Mouse (Mus musculus): Measurements from ENCODE around the gene Brinp1.
"Not testable (repeated sequence)": the region's sequence is repeated elsewhere in the genome, so short reads cannot be mapped to it uniquely, and the experiment has no call there.

Brinp1 gene

DNA sequence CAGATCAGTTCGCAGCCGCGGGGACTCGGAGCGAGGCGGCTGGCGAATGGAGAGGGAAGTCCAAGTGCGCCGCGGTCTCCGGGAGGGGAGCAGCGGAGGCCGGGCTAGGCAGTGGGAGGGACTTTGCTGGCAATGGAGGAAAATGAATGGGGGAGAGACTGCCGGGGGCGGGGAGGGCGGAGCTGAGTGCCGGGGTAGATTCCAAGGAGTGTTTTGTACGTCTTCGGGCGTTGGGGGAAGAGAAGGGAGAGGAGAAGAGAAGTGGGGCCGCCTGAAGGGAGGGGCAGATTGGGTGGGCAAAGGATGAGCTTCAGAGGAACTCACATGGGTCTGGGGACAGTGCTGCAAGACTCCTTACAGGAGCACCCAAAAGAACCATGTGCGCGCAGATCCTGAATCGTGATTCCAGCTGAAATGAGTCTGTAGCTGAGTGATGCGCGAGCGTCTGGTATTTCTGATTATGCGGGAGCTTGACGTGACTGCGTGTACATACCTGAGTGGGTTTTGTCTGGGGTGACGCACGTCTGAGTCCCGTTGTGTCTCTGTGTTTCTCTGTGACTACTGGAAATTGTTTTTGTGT, at the start of gene Brinp1:
TSS of gene Brinp1 (minus strand) at position 76 of the 580 bp plus-strand sequence.
- no peak for DNase-seq

DNA sequence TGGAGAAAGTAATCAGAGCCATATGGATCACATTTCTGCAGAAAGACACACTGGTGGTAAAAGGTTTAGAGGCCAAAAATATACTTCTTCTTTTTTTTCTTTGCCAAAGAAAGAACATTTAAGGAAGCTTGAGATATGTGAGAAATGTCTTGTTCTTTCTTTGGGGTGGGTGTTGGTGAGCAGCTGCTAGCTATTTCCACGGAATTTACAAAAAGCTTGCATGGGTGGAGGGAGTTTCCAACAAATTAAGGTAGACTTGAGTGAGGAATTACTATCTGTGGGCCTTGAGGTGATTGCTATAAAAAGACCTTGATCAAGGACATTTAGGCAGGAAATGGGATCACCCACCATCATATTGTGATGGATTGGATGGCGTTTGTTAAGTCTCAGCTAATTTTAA, 3.1 kb upstream of the Brinp1 start:
- DNase-seq: no peak

DNA sequence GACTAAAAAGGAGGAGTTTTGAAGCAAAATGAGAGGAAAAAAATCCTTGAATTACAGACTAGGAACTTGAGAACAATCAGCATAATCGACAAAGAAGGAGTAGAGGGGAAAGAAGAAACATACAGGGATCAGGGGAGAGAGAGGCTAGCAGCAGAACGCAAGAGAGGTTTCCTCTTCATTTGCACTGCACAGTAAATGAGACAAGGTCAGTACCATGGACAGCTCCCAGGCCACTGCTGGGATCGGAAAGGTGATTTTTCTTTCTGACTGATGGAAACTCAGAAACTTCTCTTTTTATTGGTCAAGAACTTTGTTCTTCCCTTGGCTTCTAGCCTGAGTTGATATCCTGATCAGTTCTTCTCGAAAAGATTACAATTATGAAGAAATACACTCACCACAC, 1.4 kb upstream of the Brinp1 start:
- no peak for DNase-seq

DNA sequence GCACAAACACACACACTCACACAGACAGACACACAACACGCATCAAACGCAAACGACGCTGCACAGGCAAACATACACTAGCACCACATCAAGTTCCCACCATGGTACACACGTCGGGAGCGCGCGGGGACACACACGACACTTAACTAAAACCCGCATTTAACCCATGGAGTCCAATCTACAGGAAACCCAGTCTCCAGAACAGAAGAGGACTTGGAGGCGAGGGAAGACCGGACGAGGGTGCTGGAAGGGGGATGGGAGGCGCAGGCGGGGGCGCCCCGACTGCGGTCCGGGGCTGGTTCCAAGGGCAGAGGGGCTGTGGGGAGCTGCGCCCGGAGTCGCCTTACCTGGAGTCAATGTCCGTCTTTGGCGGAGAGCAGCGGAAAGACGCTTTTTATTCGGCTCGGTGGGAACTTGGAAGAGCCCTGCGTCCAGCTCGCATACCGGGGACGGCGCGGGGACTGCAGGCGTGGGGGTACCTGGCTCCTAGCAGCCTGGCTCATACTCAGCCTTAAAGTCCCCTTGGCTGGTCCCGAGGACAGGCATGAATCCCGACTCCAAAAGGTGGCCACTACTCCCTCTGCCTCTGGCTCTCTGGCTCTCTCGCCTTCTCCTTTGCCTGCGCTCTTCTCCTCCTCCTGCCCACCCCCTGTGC, 403 bp downstream of the Brinp1 start:
- DNase-seq: no peak

DNA sequence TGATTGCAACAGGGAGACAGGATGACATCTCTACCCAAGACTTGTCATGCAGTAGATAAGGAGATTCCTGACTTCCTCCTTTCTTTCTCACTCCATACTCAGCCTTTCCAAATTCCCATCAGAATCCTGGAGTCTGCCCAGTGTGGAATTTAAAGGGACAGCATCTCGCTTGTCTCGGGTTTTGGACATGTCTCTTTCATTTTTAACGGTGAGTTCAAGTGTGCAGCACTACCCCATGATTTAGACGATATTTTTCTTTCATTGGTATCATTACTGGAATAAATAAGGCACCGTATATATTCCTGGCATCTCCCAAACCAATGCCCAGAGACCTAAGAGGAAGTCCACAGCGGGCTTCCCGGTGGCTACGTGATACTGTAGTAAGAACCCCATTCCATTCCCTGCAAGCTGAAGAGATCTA, 1.1 kb downstream of the Brinp1 start:
- no peak for DNase-seq

DNA sequence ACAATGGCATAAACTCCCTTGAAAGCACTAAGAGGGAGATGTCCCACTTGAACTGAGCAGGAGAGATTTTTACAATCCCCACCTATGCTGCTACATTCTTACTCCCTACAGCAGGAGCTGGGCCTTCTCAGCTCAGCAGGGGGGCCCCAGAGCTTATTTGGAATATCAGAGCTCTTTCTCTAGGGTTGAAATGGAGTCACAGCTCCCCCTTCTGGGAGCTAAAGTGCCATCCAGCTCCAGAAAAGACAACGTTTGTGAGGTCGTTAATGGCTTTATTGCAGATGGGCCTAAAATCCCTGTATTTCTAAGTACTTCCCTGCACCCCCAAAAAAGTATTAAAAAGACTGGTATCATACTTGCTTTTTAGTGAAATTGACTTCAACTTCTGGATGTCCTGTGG, 3.6 kb downstream of the Brinp1 start:
- no peak for DNase-seq

DNA sequence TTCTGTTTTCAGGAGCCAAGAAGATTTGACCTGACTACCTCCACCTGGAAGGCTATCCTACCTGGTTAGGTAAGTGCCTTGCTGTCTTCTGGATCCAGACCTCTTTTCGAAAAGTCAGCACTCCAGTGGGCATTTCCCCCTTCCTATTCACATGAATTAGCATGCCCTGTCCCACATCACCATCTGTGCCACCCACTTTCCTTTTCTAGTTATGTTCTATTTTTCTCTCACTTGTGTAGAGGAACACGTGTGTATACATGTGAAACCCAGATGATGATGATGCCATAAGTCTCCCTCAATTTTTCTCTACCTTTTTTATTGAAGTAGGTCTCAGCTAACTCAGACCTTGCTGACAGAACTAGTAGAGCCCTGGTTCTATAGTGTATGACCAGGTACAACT, 11.3 kb downstream of the Brinp1 start:
- no peak for DNase-seq

DNA sequence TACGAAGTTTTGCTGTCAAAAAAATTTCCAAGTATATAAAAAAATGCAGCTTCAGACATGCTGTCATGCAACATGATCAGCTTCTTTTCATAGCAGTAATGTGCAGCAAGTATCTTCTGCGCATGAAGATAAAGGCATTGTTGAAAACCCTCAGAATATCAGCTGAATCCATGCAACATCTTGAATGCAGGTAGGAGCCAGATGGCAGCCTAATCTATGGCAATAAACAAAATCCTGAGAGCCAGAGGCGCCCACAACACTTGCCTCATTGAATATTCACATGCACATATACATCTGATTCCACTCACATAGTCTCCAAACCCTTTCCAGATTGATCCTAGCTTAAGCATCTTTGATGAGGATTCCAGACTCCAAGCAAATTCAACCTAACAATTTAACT, 24.2 kb downstream of the Brinp1 start:
- DNase-seq: no peak

DNA sequence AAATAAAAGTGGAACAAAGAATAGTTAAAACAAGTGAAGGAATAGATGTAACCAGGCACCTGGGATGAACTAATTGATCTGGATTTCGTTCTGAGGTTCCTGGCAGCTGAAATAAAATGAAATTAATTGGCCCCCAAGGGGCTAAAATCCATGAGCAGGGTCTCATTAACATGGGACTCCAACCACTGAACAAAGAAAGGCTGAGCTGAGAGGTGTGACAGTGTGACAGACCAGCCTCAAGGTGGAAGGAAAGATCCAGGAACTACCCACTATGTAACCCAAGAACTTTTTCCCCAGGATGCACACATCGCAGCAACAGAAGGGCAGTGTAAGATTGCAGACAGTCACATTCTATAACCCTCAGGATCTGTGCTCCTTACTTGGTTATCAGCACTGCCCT, 28.1 kb downstream of the Brinp1 start:
- no peak for DNase-seq

DNA sequence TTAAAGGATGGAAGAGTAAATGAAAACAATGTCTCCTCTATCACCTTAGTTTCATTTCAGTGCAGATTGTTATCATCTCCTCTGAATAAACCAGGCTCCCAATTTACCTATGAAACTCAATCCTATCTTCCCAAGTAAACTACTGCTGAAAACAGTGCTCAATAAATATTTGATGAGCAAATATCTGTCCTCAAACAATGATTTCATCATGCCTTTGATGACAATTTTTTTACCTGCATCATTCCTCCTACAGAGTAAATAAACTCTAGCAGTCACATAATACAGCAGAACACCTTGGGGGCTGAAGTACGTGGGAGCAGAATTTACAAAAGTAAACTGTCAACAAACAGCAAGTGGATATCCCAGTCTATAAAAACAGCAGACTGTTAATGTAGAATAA, 31.3 kb downstream of the Brinp1 start:
- DNase-seq: no peak

DNA sequence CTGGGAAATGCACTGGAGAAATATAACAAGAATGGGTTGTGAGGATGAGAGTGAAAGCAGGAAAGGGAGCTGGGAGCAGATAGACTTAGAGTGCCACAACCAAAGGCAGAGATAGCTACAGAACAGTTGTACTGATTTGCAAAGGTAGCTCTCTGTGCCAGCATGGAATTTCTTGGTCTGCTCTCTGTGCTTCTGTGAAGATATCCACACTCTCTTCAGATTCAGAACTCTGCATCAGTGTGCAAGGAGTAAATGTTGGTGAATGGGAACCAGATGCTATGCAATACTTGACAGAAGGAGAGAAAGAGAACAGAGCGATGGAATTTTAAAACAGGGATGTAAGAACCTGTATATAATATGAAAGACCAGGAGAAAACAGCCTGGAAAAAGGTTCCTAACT, 31.7 kb downstream of the Brinp1 start:
- DNase-seq: no peak

DNA sequence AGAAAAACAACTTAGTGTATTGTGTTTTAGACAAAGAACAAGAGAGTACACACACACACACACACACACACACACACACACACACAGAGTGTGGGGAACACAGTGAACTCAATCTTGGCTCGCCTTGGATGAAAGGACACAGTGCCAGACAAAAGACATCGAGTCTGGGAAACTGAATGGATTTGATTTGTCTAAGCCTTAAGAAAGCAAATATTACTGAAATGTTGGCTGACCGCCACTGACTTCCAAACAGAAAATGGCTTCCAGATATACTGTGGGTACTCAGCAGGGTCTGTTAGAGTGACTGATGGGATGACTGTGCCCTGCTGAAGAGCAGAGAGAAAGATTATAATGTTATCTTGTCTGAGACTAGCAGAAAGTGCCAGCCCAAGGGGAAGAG, 34.1 kb downstream of the Brinp1 start:
- no peak for DNase-seq

DNA sequence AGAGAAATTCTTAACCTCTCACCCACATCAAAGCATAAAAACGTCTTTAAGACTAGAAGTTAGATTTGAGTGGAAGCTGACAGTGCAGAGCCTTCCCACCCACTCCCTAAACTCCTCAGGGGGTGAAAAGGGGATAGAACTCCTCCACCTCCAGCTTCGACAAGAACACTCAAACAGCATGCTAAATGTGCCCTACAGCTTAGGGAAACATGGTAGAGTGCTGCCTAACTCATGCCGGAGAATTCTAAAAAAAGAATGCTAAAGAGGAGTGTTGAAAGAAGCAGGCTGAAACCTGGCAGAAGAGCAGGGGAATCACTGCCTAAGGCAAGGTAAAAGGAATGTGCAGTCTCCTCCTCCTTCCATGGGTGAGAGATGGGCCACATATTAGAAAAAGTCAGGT, 43.3 kb downstream of the Brinp1 start:
- DNase-seq: no peak

DNA sequence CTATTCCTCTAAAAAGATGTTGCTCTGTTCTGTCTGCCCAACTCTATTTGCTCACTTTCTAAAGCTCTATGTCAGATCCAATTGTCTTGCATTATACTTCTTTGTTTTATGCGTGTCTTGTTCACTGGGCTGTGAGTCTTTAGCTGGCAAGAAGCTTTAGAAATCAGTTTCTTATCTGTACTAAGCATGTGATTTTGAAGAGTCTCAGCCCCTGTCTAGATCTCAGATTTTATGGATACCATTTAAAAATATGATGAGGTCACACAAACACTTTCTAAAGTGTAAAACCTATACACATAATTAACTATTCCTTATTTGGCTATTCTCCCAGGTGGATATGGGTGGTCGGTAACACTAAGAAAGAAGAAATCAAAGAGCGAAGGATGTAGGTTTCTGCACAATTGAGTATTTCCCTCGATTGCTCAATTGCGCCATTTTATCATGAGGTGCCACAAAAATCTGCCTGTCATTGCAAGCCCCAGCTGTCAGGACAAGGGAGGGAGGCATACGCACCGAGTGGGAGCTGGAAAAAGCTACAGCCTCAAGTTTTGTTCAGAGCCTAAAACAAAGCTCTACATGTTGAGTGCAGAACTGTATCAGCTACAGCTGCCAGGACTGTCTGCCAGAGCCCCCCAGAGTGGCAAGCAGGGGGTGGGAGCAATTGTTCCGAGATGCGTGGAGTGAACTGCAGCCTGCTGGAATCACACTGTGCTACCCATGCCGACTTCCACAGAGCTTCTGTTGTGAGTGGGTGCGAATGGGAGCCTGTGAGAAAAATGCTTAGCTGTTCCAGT, 47.6 kb downstream of the Brinp1 start:
- no peak for DNase-seq

DNA sequence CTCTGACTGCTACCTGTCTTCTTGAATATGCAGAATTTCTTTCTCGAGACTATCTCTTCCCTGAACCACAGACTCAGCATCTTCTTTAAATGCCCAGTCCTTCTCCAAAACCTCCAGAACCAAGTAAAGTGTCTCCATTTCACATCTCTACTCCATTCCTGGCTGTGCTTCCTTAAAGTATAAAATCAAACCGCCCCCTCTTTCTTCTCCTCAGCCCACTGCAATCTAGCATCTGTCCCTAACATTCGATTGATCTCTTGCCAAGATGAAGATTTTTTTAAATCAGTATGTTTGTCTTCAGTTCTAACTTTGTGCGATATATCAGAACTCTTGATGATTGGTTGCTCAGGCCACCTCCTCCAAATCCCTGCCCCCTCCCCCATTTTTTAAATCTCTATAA, 63.7 kb downstream of the Brinp1 start:
- no peak for DNase-seq

DNA sequence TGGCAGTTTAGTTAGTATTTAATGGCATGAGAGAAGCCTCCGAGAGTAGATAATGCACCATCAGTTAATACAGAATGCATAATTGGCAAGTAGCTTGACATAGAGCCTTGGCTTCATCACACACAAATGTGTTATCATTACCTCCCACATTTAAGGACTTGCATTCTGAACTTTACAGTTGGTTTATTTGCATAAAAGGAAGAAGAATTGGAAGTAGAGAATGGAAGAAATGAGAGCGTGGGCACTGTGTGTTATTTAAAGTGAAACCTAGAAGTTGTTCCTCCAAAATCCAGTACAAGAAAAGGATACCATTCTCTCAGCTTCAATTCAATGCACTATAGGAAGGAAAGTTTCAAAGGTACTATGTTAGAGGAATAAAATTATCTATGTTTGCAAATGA, 67.9 kb downstream of the Brinp1 start:
- DNase-seq: no peak

DNA sequence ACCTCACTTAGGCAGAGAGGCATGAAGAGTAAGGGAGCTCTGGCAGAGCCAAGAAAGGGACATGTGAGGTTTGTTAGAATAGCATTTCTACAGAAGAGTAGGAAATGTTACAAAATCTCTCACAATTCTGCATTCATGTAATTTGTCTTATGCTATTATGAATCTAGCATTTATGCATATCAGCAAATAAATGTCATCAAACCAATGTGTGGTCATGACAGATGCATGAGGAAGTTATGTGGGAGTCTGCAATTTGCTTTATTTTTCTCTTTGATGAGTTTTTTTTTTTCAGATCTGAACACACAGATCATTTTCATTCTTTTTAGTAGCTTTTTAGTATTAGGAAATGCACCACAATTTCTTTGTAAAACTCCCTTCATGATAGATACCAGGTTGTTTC, 82.2 kb downstream of the Brinp1 start:
- no peak for DNase-seq

DNA sequence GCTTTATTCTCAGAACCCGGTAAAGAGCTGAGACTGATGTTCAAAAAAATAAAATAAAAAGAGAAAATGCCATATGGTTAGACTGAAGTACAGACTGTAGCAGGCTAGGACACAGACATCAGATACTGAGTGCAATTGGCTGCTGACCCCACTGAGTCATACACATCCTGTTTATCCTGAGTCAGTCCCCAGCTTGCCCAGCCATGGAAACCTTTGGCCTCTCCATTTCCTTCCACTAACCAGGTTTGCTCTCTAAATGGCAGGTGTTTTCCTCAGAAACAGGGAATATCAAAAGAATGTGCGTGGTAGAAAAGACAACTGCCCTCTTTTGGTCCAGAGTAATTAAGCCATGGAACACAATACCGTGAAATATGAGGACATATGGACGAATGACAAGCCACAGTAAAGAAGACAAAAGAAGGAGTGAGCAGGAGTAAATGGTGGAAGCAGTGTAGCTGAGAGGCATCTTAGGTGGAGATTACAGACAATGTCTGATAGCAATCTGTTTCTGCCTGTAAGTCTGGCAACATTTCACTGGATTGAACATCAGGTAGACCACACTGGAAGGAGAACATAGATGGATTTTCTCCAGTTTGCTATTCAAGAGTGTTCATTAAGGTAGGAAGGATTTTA, 88.9 kb downstream of the Brinp1 start:
- no peak for DNase-seq

DNA sequence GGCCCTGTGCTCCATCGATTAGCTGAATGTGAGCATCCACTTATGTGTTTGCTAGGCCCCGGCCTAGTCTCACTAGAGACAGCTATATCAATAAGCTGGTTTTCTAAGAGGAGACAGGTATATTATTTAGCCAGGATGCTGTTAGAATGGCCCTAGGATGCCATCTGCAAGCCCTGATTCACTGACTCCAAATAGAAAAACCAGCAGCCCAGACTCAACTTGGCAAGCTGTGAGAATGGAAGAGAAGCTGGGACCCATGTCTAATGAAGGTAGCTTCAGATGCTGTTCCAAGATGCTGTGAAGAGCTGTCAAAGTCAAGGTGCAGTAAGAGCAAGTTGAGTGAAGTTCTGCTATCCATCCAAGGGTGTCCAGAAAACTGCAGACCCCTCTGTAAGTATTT, 89.5 kb downstream of the Brinp1 start:
- no peak for DNase-seq

DNA sequence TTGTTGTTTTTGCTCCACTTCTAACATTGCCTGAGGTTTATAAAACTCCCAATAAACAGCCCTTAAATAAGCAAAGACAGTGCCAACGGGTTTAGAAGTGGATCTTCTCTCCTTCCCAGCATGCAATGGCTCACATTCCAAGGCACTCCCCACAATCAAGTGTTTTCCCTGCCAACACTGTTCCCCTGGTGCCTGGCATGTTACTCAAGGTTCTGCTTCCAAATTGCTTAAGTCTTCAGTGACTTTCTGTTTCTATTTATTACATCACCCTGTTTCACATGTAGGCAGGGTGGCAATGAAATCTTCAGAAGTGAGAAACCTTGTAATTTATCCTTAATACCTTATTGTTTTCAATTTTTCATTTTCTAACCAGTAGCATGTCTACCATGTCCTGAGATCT, 97.3 kb downstream of the Brinp1 start:
- DNase-seq: no peak

DNA sequence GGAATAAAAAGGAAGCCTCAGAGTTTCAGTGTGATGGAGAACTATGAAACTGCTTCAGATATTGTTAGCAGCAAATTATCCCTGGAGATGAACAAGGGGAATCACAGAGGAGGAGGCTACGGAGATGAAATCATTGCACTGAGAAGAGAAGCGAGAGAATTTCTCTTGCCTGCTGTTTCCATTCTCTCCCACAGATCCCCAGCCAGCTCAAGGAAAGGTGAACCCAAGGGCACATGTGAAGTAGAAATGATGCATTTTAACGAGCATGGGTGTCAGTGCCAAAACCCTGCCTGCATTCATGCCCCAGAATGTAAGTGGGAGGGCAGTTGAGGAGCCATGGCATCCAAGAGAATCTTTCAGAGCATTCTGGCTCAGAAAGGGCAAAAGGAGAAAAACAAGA, 104.5 kb downstream of the Brinp1 start:
- DNase-seq: no peak

DNA sequence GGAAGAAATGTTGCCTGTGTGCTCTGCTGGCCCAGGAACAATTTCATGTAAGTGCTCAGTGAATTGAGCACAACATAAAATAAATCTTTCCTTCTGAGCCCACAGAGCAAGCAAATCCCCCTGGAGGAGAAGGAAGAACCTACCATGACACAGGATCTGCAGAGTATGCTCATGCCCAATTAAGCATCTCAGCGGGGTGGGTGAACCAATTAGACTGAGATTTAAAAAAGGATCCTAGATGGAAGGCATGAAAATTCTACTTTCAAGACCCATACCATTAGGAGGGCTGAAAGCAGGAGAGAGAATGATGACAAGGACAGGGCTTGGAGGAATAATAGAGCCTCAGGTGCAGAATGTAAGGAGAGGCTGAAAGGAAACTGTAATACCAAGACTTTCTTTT, 107.2 kb downstream of the Brinp1 start:
- no peak for DNase-seq

DNA sequence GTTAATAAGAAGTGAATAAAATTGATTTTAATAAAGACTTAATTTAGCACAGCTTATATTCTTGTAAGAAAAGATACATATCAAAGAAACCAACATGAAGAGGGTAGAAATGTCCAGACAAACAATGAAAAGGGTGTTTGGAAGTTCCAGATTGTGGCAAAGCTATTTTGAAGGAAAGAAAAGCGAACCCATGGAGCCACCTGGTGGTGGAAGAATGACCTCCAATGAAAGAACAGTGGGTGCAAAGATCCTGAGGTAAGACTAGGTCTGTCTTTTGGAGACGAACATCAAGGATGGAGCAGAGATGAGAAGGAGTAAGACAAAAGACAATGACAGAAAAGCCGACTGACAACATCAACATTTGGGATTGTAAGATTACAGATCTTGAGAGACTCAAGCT, 108.2 kb downstream of the Brinp1 start:
- DNase-seq: no peak

DNA sequence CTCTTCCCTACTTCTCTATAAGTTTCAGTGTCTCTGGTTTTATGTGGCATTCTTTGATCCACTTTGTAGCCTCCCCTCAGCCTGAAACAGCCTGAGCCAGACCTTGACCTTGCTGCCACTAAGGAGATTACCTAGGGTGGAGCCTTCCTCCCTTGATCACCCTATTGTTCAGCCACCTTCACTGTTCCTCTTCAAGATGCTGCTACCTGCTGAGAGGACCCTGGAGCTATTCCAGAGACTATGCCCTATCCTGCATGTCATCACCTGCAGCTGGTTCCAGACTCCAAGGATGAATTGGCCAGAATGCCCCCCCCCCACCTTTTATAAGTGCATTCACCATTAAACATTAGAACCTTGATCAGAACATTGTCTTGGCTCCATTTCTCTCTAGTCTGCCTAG, 140.2 kb downstream of the Brinp1 start:
- not testable (repeated sequence) for DNase-seq

All from spleen, adult 18-20 months (tissue).